Mouse (Mus musculus) CH12.LX (cell line): Measurements from ENCODE around the gene Pik3cg.

Experiments
- CTCF ChIP-seq, 2 experiments: IDR thresholded peaks in 1 of 2; conservative IDR thresholded peaks in 1 of 2; 2 replicates each; pipeline ENCODE4 v1.5.1; 2011 to 2012; ENCODE audit warnings: low read depth in 2 of 2, low read length in 2 of 2, improper control_type of control experiment in 1 of 2, inconsistent platforms in 1 of 2, mild to moderate bottlenecking in 1 of 2, moderate library complexity in 1 of 2
- ETS1 ChIP-seq: conservative IDR thresholded peaks from 2 replicates; pipeline ENCODE4 v1.6.1; 2012; ENCODE audit warnings: low read depth, mild to moderate bottlenecking, inconsistent platforms, low read length, improper control_type of control experiment, moderate library complexity
- MAFK ChIP-seq: IDR thresholded peaks from 2 replicates; pipeline ENCODE4 v1.6.1; 2011; ENCODE audit warnings: low read length, improper control_type of control experiment; ENCODE audit not compliant: insufficient replicate concordance
- MAZ ChIP-seq: IDR thresholded peaks from 2 replicates; pipeline ENCODE4 v1.6.1; 2012; ENCODE audit warnings: low read depth, mild to moderate bottlenecking, inconsistent platforms, low read length, improper control_type of control experiment, moderate library complexity
- MEF2A ChIP-seq: IDR thresholded peaks from 2 replicates; pipeline ENCODE4 v1.6.1; 2014; ENCODE audit warnings: low read depth, mild to moderate bottlenecking, inconsistent platforms, low read length, improper control_type of control experiment, borderline replicate concordance
- NRF1 ChIP-seq: IDR thresholded peaks from 2 replicates; pipeline ENCODE4 v1.6.1; 2014; ENCODE audit warnings: low read depth, mild to moderate bottlenecking, inconsistent platforms, low read length, improper control_type of control experiment, moderate library complexity
- POLR2A ChIP-seq: IDR thresholded peaks from 2 replicates; pipeline ENCODE4 v1.6.1; 2011; ENCODE audit warnings: low read depth, mild to moderate bottlenecking, improper control_type of control experiment, low read length
- RCOR1 ChIP-seq: conservative IDR thresholded peaks from 2 replicates; pipeline ENCODE4 v1.6.1; 2012; ENCODE audit warnings: low read depth, mild to moderate bottlenecking, inconsistent platforms, low read length, improper control_type of control experiment

DNA sequence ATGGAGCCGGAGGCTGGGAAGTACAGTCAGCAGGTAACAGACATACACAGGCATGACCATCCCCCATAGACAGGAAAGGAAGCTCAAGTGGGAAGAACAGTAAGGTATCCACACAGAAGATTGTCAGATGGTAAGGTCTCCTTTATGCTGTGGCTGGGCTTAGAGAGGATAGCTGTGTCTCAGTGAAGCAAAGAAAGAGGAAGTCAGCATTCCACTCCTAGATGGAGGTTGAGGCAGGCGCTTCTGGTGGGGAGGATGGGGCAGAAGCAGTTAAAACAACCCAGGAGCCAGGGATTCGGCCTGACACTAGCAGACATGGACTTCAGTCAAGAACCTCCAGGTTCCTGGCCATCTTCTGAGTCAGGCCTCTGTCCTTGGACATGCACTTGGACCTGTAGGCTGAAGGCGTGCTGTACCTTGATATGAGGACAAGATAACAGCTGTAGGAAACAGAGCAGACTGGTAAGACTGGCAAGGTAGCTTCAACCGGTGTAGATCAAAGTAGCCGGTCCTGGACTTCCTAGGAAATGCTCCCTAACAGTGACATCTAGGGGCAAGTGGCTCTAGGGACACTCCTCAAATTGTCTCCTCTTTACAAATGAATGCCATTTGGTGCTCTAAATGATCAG is 21.7 kb downstream of the Pik3cg start:
- TF ChIP-seq MEF2A (no peak), POLR2A (no peak), MAFK (no peak), CTCF (conservative IDR thresholded peaks at IDR 0.05 in 1 of 2, IDR thresholded peaks at IDR 0.05 in 1 of 2; ENCODE audit: low read depth in 2 of 2, low read length in 2 of 2) (peak in 1 of 2 experiments; percentile 34; a peak in 2 of 4 replicates), NRF1 (no peak), ETS1 (no peak), RCOR1 (no peak), MAZ (no peak)
